Comparison of ENCODE assay signal across 8 mouse cellular contexts in genomic region chr19:6061641-6062302, GRCm38 (mm10). TPM values are rescaled to one million over a fixed set of nuclear protein-coding genes. Genes with fewer than 3 reads are reported as not detected.
DNase-seq lines count a peak whose midpoint lies in the region; ATAC-seq and TF ChIP-seq lines count a peak whose summit lies in the region.

No protein-coding gene starts in this region.

- DNase-seq in cerebellum, adult 9-10 months = peak; percentile 60
- no peak for DNase-seq in cerebellum, adult 11 months
- DNase-seq in G1E (ENCODE audit: low spot score) (peak; percentile 70), liver (peak; percentile 69)
- DNase-seq in embryonic facial prominence, embryonic 11.5 days (ENCODE audit: low spot score) = peak; percentile 39

- peak; percentile 41; the same call in 1 of the 2 replicates for ATAC-seq in G1E (ENCODE audit: extremely low read depth, insufficient number of reproducible peaks, low FRiP score, poor library complexity, severe bottlenecking)
- no peak for ATAC-seq in embryonic facial prominence, embryonic 11.5 days (replicated peaks; ENCODE audit: insufficient number of reproducible peaks, low FRiP score, low TSS enrichment, low read depth)
- ATAC-seq in hindbrain, embryonic 15.5 days (ENCODE audit: low FRiP score, low read depth) = peak; percentile 1; the same call in 1 of the 2 replicates
- ATAC-seq in midbrain, embryonic 15.5 days (replicated peaks) = no peak
- ATAC-seq in stomach, embryonic 15.5 days (ENCODE audit: insufficient read depth, low FRiP score, low read depth) = 0 out of 2 replicates have a peak, but pooled peaks have one; percentile 5

- H3K27me3 ChIP-seq in G1E (ENCODE audit: insufficient read depth, low read length) = no peaks in the 10 kb centered on the region
- no peaks in the 10 kb centered on the region for H3K27me3 ChIP-seq in embryonic facial prominence, embryonic 11.5 days (ENCODE audit: control insufficient read depth, insufficient read depth, low read length)
- H3K27me3 ChIP-seq in hindbrain, embryonic 15.5 days = no peaks in the 10 kb centered on the region
- no peaks in the 10 kb centered on the region for H3K27me3 ChIP-seq in midbrain, embryonic 15.5 days (replicated peaks)
- no peaks in the 10 kb centered on the region for H3K27me3 ChIP-seq in stomach, embryonic 15.5 days (replicated peaks)

- peaks cover 64% of the 10 kb centered on the region for H3K36me3 ChIP-seq in G1E (replicated peaks)
- H3K36me3 ChIP-seq in embryonic facial prominence, embryonic 11.5 days (replicated peaks; ENCODE audit: control insufficient read depth, insufficient read depth, low read depth, low read length) = no peaks in the 10 kb centered on the region; the same call in 1 of the 2 replicates
- peaks cover 4% of the 10 kb centered on the region; the same call in 1 of the 2 replicates for H3K36me3 ChIP-seq in hindbrain, embryonic 15.5 days
- H3K36me3 ChIP-seq in midbrain, embryonic 15.5 days (replicated peaks) = no peaks in the 10 kb centered on the region
- H3K36me3 ChIP-seq in stomach, embryonic 15.5 days = peaks cover 3% of the 10 kb centered on the region; the same call in 1 of the 2 replicates

- peak overlapping the region; percentile 99 for H3K4me3 ChIP-seq in G1E (ENCODE audit: low read depth, low read length)
- H3K4me3 ChIP-seq in embryonic facial prominence, embryonic 11.5 days (ENCODE audit: low read depth, low read length) = peak overlapping the region; percentile 89
- peak overlapping the region; percentile 93 for H3K4me3 ChIP-seq in hindbrain, embryonic 15.5 days
- H3K4me3 ChIP-seq in midbrain, embryonic 15.5 days = peak overlapping the region; percentile 70
- H3K4me3 ChIP-seq in stomach, embryonic 15.5 days (replicated peaks) = peak overlapping the region; percentile 93

- peaks cover 57% of the 10 kb centered on the region for H3K4me1 ChIP-seq in G1E (ENCODE audit: insufficient read depth, low read depth, low read length)
- peaks cover 7% of the 10 kb centered on the region for H3K4me1 ChIP-seq in embryonic facial prominence, embryonic 11.5 days (ENCODE audit: control insufficient read depth, insufficient read depth, low read length)
- peaks cover 62% of the 10 kb centered on the region for H3K4me1 ChIP-seq in hindbrain, embryonic 15.5 days (replicated peaks)
- peaks cover 54% of the 10 kb centered on the region for H3K4me1 ChIP-seq in midbrain, embryonic 15.5 days
- H3K4me1 ChIP-seq in stomach, embryonic 15.5 days = peaks cover 31% of the 10 kb centered on the region

- H3K9me3 ChIP-seq in G1E (replicated peaks) = no peaks in the 10 kb centered on the region
- H3K9me3 ChIP-seq in embryonic facial prominence, embryonic 11.5 days (replicated peaks; ENCODE audit: control insufficient read depth, low read length) = no peaks in the 10 kb centered on the region
- H3K9me3 ChIP-seq in hindbrain, embryonic 15.5 days = no peaks in the 10 kb centered on the region
- H3K9me3 ChIP-seq in midbrain, embryonic 15.5 days = no peaks in the 10 kb centered on the region
- H3K9me3 ChIP-seq in stomach, embryonic 15.5 days = no peaks in the 10 kb centered on the region

- H3K27ac ChIP-seq in embryonic facial prominence, embryonic 11.5 days (replicated peaks; ENCODE audit: low read depth, low read length) = peak overlapping the region; percentile 93
- H3K27ac ChIP-seq in hindbrain, embryonic 15.5 days (replicated peaks) = peak overlapping the region; percentile 93
- peak overlapping the region; percentile 88 for H3K27ac ChIP-seq in midbrain, embryonic 15.5 days
- H3K27ac ChIP-seq in stomach, embryonic 15.5 days = peak overlapping the region; percentile 95

- H3K4me2 ChIP-seq in embryonic facial prominence, embryonic 11.5 days (ENCODE audit: low read depth, low read length) = peak overlapping the region; percentile 95
- H3K4me2 ChIP-seq in hindbrain, embryonic 15.5 days = peak overlapping the region; percentile 99
- peak overlapping the region; percentile 97 for H3K4me2 ChIP-seq in midbrain, embryonic 15.5 days
- H3K4me2 ChIP-seq in stomach, embryonic 15.5 days = peak overlapping the region; percentile 98

- no peak for TF ChIP-seq CTCF in G1E (IDR thresholded peaks at IDR 0.05; ENCODE audit: low read depth, low read length)

- WGBS in embryonic facial prominence, embryonic 11.5 days = 2% methylated on average over 44 of the region's 44 CpGs
- 1% methylated on average over 44 of the region's 44 CpGs for WGBS in hindbrain, embryonic 15.5 days
- 2% methylated on average over 44 of the region's 44 CpGs for WGBS in midbrain, embryonic 15.5 days
- under 1% methylated on average over 44 of the region's 44 CpGs for WGBS in stomach, embryonic 15.5 days

- peak overlapping the region; percentile 92 for H3K9ac ChIP-seq in embryonic facial prominence, embryonic 11.5 days (replicated peaks; ENCODE audit: low read length)
- H3K9ac ChIP-seq in hindbrain, embryonic 15.5 days = peak overlapping the region; percentile 98
- peak overlapping the region; percentile 88 for H3K9ac ChIP-seq in midbrain, embryonic 15.5 days
- H3K9ac ChIP-seq in stomach, embryonic 15.5 days = peak overlapping the region; percentile 94

RNA-seq across cellular contexts. Expression of gene Znhit2, which starts 0.8 kb away (rescaled TPM):
- 8.3 and 16.3 TPM in 2 replicates for total RNA-seq in G1E (2014; fragmentation: Nextera tagmentation)
- 11.0 and 23.3 TPM in 2 replicates for total RNA-seq in G1E (2017)
- 58.7 and 60.6 TPM in 2 replicates for polyA plus RNA-seq in G1E (2012)
- 40.8 and 44.2 TPM in 2 replicates for polyA plus RNA-seq in embryonic facial prominence, embryonic 11.5 days (2014; fragmentation: Nextera tagmentation; extraction: Ambion mirVana)
- 33.0 and 34.8 TPM in 2 replicates for polyA plus RNA-seq in hindbrain, embryonic 15.5 days (2015; fragmentation: Nextera tagmentation; extraction: Ambion mirVana)
- 30.8 and 34.7 TPM in 2 replicates for polyA plus RNA-seq in midbrain, embryonic 15.5 days (2015; fragmentation: Nextera tagmentation; extraction: Ambion mirVana)
- 34.6 and 36.6 TPM in 2 replicates for polyA plus RNA-seq in stomach, embryonic 15.5 days (2015; fragmentation: Nextera tagmentation; extraction: Ambion mirVana)

RNA-seq across cellular contexts. Expression of gene Fau, which starts 4.1 kb away (rescaled TPM):
- 3,086 and 3,502 TPM in 2 replicates for total RNA-seq in G1E (2014; fragmentation: Nextera tagmentation)
- 2,639 and 2,986 TPM in 2 replicates for total RNA-seq in G1E (2017)
- polyA plus RNA-seq in G1E (2012) = 5,636 and 5,712 TPM in 2 replicates
- polyA plus RNA-seq in embryonic facial prominence, embryonic 11.5 days (2014; fragmentation: Nextera tagmentation; extraction: Ambion mirVana) = 773 and 801 TPM in 2 replicates
- polyA plus RNA-seq in hindbrain, embryonic 15.5 days (2015; fragmentation: Nextera tagmentation; extraction: Ambion mirVana) = 503 and 507 TPM in 2 replicates
- 459 and 483 TPM in 2 replicates for polyA plus RNA-seq in midbrain, embryonic 15.5 days (2015; fragmentation: Nextera tagmentation; extraction: Ambion mirVana)
- 625 and 772 TPM in 2 replicates for polyA plus RNA-seq in stomach, embryonic 15.5 days (2015; fragmentation: Nextera tagmentation; extraction: Ambion mirVana)

RNA-seq across cellular contexts. Expression of gene Mrpl49, which starts 4.2 kb away (rescaled TPM):
- 46.6 and 51.6 TPM in 2 replicates for total RNA-seq in G1E (2014; fragmentation: Nextera tagmentation)
- 46.9 and 52.4 TPM in 2 replicates for total RNA-seq in G1E (2017)
- 41.8 and 46.8 TPM in 2 replicates for polyA plus RNA-seq in G1E (2012)
- polyA plus RNA-seq in embryonic facial prominence, embryonic 11.5 days (2014; fragmentation: Nextera tagmentation; extraction: Ambion mirVana) = 96.6 and 100 TPM in 2 replicates
- polyA plus RNA-seq in hindbrain, embryonic 15.5 days (2015; fragmentation: Nextera tagmentation; extraction: Ambion mirVana) = 62.3 and 64.4 TPM in 2 replicates
- polyA plus RNA-seq in midbrain, embryonic 15.5 days (2015; fragmentation: Nextera tagmentation; extraction: Ambion mirVana) = 62.5 and 65.1 TPM in 2 replicates
- polyA plus RNA-seq in stomach, embryonic 15.5 days (2015; fragmentation: Nextera tagmentation; extraction: Ambion mirVana) = 68.0 and 70.4 TPM in 2 replicates

RNA-seq across cellular contexts. Expression of gene Tm7sf2, which starts 6.4 kb away (rescaled TPM):
- 22.9 and 24.0 TPM in 2 replicates for total RNA-seq in G1E (2014; fragmentation: Nextera tagmentation)
- 17.2 and 21.4 TPM in 2 replicates for total RNA-seq in G1E (2017)
- 15.0 and 20.0 TPM in 2 replicates for polyA plus RNA-seq in G1E (2012)
- polyA plus RNA-seq in embryonic facial prominence, embryonic 11.5 days (2014; fragmentation: Nextera tagmentation; extraction: Ambion mirVana) = 26.0 and 26.3 TPM in 2 replicates
- polyA plus RNA-seq in hindbrain, embryonic 15.5 days (2015; fragmentation: Nextera tagmentation; extraction: Ambion mirVana) = 58.6 and 60.1 TPM in 2 replicates
- polyA plus RNA-seq in midbrain, embryonic 15.5 days (2015; fragmentation: Nextera tagmentation; extraction: Ambion mirVana) = 51.3 and 53.8 TPM in 2 replicates
- polyA plus RNA-seq in stomach, embryonic 15.5 days (2015; fragmentation: Nextera tagmentation; extraction: Ambion mirVana) = 27.7 and 30.0 TPM in 2 replicates

RNA-seq across cellular contexts. Expression of gene Vps51, which starts 15.3 kb away (rescaled TPM):
- 24.7 and 32.4 TPM in 2 replicates for total RNA-seq in G1E (2014; fragmentation: Nextera tagmentation)
- 33.2 and 39.8 TPM in 2 replicates for total RNA-seq in G1E (2017)
- polyA plus RNA-seq in G1E (2012) = 29.3 and 34.9 TPM in 2 replicates
- 41.1 and 44.4 TPM in 2 replicates for polyA plus RNA-seq in embryonic facial prominence, embryonic 11.5 days (2014; fragmentation: Nextera tagmentation; extraction: Ambion mirVana)
- polyA plus RNA-seq in hindbrain, embryonic 15.5 days (2015; fragmentation: Nextera tagmentation; extraction: Ambion mirVana) = 84.8 and 94.0 TPM in 2 replicates
- 100.0 and 102 TPM in 2 replicates for polyA plus RNA-seq in midbrain, embryonic 15.5 days (2015; fragmentation: Nextera tagmentation; extraction: Ambion mirVana)
- 69.1 and 70.0 TPM in 2 replicates for polyA plus RNA-seq in stomach, embryonic 15.5 days (2015; fragmentation: Nextera tagmentation; extraction: Ambion mirVana)

Comparison
In these comparisons a context has a peak if more than half of its experiments do, and no peak if none do; other contexts are left out.
1. ATAC-seq: peak in G1E (single experiment), hindbrain, embryonic 15.5 days (single experiment) and stomach, embryonic 15.5 days (single experiment); none in embryonic facial prominence, embryonic 11.5 days (single experiment) and midbrain, embryonic 15.5 days (single experiment).
2. Peak in every context shown above with its lines, with median percentiles within 50 percentile points of each other: H3K4me3 ChIP-seq, H3K27ac ChIP-seq, H3K4me2 ChIP-seq and H3K9ac ChIP-seq.